Mouse (Mus musculus) midbrain, embryonic 10.5 days (tissue): ENCODE measurements at regions not wholly inside any gene's neighbourhood (a gene's known extent, or its start where the extent isn't known, plus 50 kb on each side); places are given as distances from the start of the nearest gene placed in this dataset.

Source experiments
- DNase-seq: peaks from one replicate; pipeline ENCODE4 v3.0.0-alpha.2; 2017; ENCODE audit warnings: low spot score
- H3K27ac ChIP-seq: fragments of 300-500 bp; sonication (generic); replicated peaks from 2 replicates; pipeline ENCODE4 v1.5.1; 2016; ENCODE audit warnings: mild to moderate bottlenecking
- H3K27me3 ChIP-seq: fragments of 300-500 bp; sonication (generic); 2 replicates; pipeline ENCODE4 v1.6.1; 2016; ENCODE audit warnings: low read depth, mild to moderate bottlenecking; ENCODE audit not compliant: poor library complexity, severe bottlenecking
- H3K36me3 ChIP-seq: fragments of 300-500 bp; sonication (generic); 2 replicates; pipeline ENCODE4 v1.6.1; 2016; ENCODE audit warnings: mild to moderate bottlenecking, moderate library complexity
- H3K4me1 ChIP-seq: fragments of 300-500 bp; sonication (generic); 2 replicates; pipeline ENCODE4 v1.6.1; 2016
- H3K4me3 ChIP-seq: fragments of 300-500 bp; sonication (generic); 2 replicates; pipeline ENCODE4 v1.5.1; 2016; ENCODE audit warnings: mild to moderate bottlenecking, moderate library complexity
- H3K9me3 ChIP-seq: fragments of 300-500 bp; sonication (generic); replicated peaks from 2 replicates; pipeline ENCODE4 v1.6.1; 2016; ENCODE audit warnings: mild to moderate bottlenecking
- WGBS: fragments of 180-500 bp; shearing (Covaris S2); methylation state at CpG from one replicate; pipeline ENCODE4 v1.1.7; 2016; 5-methylcytosine and 5-hydroxymethylcytosine counted together

DNA sequence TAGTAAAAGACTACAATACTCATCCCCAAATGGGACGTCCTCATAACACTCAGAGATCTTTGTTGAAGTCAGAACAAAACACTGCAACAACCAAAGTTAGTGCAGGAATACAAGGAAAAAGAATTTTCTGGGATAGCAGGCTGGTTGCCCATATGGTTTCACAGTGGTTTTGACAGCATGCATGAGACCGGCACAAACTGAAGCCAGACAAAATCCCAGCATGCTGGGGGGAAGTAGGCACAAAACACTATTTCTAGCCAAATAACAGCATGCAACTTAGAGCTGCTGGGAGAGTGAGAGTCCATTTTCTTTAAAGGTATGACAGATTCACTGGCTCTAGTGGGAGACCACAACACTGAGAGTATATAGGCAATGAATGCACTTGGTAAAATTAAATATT is 619.1 kb upstream of the Manea start:
- DNase-seq = no peak
- Histone ChIP-seq H3K36me3 (no peaks in the 10 kb centered on the region), H3K27me3 (no peaks in the 10 kb centered on the region), H3K4me1 (no peaks in the 10 kb centered on the region), H3K9me3 (no peaks in the 10 kb centered on the region), H3K4me3 (no peak overlapping the region), H3K27ac (no peak overlapping the region)
- WGBS = 91% methylated on average over 2 of the region's 2 CpGs

DNA sequence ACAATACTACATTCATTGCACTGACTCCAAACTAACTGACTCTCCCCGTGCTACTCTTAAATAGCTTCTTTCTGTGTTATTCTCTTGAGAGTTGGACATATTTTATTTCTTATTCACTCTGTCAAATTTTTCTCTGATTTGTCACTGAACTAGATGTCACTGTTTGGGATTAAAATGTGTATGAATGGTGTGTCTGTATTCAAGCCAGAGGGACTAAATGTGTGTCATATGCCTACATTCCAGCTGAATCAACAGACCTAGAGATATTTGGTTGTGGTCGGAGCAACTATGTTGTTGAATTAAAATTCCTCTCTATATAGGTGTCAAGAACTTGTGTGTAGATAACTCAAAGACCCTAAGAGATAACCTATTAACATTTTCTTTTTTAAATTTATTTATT is 618.2 kb upstream of the Manea start:
- Histone ChIP-seq H3K4me3 (no peak overlapping the region), H3K4me1 (no peaks in the 10 kb centered on the region), H3K9me3 (no peaks in the 10 kb centered on the region), H3K36me3 (no peaks in the 10 kb centered on the region), H3K27me3 (no peaks in the 10 kb centered on the region), H3K27ac (no peak overlapping the region)
- DNase-seq = no peak
- 83% methylated on average over 2 of the region's 2 CpGs for WGBS

DNA sequence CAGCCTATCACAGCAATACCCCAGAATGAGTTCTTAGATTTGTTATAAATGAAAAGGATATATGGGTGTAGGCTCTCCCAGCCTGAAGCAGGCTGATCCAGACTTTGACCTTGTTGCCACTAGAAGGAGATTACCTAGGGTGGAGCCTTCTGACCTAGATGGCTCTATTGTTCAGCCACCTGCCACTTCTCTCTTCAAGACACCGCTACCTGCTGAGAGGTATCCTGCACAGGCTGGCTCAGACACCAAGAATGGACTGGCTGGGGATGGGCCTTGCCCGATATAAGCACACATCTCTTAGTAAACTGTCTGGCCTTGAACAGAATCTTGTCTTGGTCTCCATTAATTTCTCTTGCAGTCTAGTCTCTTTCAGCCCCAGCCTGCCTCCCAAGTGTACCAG is 597.9 kb upstream of the Manea start:
- H3K27ac ChIP-seq = no peak overlapping the region
- H3K36me3 ChIP-seq = no peaks in the 10 kb centered on the region
- H3K27me3 ChIP-seq = no peaks in the 10 kb centered on the region
- no peak overlapping the region for H3K4me3 ChIP-seq
- no peaks in the 10 kb centered on the region for H3K4me1 ChIP-seq
- no peak for DNase-seq
- H3K9me3 ChIP-seq = no peaks in the 10 kb centered on the region
- 83% methylated on average over 2 of the region's 2 CpGs for WGBS

- Histone ChIP-seq H3K27me3 (no peaks in the 10 kb centered on the region; the same call in 1 of the 2 replicates), H3K27ac (no peak overlapping the region), H3K4me1 (peaks cover 3% of the 10 kb centered on the region; the same call in 1 of the 2 replicates), H3K36me3 (no peaks in the 10 kb centered on the region), H3K4me3 (no peak overlapping the region), H3K9me3 (no peaks in the 10 kb centered on the region)
- DNase-seq = no peak
- 75% methylated on average over 10 of the region's 10 CpGs for WGBS
These were observed 587.5 kb upstream of the Manea start for GRCm38 (mm10) chr4:26933988-26934798.

DNA sequence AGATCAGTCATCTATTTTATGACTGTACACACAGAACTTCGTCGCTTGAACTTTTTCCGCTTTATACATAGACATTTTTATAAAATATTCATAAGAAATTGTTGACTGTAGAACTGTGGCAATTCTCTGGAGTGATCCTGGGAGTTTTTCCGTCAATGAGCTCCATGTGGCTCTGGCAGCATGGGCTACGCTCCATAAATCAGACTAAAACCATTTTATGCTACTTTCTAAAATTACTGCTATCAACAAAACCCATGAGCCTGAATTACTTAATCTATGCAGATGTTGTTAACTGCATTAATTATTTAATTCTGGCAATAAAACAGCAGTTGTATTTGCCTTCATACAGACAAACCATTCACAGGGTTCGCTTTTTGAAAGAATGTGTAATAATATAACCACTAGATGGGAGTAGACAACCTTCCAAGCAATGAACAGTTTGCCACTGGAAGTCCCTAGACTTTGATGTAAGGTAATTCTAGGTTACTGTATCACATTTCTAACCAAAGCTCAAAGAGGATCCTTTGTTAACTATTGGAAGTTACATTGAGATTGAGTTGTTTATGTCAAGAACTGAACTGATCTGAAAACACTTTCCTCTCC is 583.3 kb upstream of the Manea start:
- WGBS = 74% methylated on average over 6 of the region's 6 CpGs
- Histone ChIP-seq H3K36me3 (no peaks in the 10 kb centered on the region), H3K27me3 (no peaks in the 10 kb centered on the region), H3K27ac (no peak overlapping the region), H3K4me3 (no peak overlapping the region), H3K9me3 (no peaks in the 10 kb centered on the region), H3K4me1 (peaks cover 3% of the 10 kb centered on the region; the same call in 1 of the 2 replicates)
- DNase-seq = no peak

GRCm38 (mm10) chr4:26926060-26926459 is 579.4 kb upstream of the Manea start:
- Histone ChIP-seq H3K9me3 (no peaks in the 10 kb centered on the region), H3K4me1 (no peaks in the 10 kb centered on the region), H3K27me3 (no peaks in the 10 kb centered on the region), H3K4me3 (no peak overlapping the region), H3K36me3 (no peaks in the 10 kb centered on the region), H3K27ac (no peak overlapping the region)
- no peak for DNase-seq
- WGBS = 86% methylated on average over 3 of the region's 3 CpGs

DNA sequence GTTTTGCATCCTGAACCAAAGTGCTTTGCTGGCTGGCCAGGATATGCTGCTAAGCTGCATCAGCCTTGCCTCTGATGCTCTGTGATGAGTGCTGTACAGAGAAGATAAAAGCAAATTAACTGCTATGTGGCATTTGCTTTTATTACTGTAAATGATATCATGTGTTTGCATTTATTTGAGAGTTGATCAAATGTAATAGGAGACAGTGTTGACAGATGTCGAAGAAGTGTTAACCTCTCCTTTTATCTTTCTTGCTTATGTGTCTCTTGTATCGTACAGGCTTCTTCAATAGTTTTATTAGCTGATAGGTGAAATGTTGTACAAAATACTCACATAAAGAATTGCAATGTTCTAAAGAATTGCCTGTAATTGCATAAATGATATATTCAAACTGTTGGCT is 541.8 kb upstream of the Manea start:
- Histone ChIP-seq H3K4me3 (no peak overlapping the region), H3K27ac (no peak overlapping the region), H3K27me3 (no peaks in the 10 kb centered on the region), H3K4me1 (no peaks in the 10 kb centered on the region), H3K36me3 (no peaks in the 10 kb centered on the region), H3K9me3 (no peaks in the 10 kb centered on the region)
- WGBS = 90% methylated on average over 2 of the region's 2 CpGs
- DNase-seq = no peak

DNA sequence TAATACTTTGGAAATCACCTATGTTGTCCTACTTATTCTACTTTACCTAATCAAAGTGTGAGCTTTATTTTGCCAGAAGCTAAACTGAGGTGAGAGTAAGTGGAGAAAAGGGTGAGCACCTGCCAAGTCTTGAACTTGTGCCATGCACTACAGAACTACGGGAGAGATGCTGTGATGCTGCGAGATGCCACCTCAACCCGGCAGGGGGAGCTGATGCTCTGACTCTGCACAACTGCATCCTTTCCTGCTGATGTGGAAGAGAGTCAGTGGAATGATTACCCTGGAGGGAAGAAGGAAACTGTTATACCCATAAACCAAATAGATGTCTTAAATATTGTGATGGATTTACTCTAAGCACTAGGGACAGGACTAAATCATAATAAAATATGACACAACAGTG is 532.3 kb upstream of the Manea start:
- no peaks in the 10 kb centered on the region for H3K4me1 ChIP-seq
- H3K27ac ChIP-seq = no peak overlapping the region
- 35% methylated on average over 3 of the region's 3 CpGs for WGBS
- no peak for DNase-seq
- no peak overlapping the region for H3K4me3 ChIP-seq
- H3K27me3 ChIP-seq = no peaks in the 10 kb centered on the region
- H3K9me3 ChIP-seq = no peaks in the 10 kb centered on the region
- H3K36me3 ChIP-seq = no peaks in the 10 kb centered on the region

DNA sequence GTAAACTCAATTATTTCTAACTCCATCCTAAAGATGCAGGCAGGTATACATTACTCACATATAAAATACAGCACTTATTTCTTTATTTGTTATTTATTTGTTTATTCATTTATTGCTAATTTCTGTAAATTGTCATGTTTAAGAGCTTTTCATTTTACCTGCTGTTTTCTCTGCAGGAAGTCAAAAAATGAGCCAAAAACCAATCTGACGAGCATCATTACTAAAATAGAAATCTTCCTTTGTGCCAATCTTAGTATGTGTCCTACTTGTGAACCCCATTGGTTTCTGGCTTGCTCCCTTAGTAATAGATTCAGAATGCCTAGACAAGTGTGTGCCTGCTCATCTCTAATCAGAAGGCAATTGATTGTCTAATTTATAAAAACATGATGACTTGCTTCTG is 495.1 kb upstream of the Manea start:
- WGBS = 84% methylated on average over 1 of the region's 1 CpGs
- H3K36me3 ChIP-seq = no peaks in the 10 kb centered on the region

GRCm38 (mm10) chr4:26800831-26801230 is 454.1 kb upstream of the Manea start:
- H3K4me1 ChIP-seq = no peaks in the 10 kb centered on the region
- no peak for DNase-seq
- H3K27me3 ChIP-seq = no peaks in the 10 kb centered on the region
- H3K27ac ChIP-seq = no peak overlapping the region
- no peaks in the 10 kb centered on the region for H3K36me3 ChIP-seq
- no peaks in the 10 kb centered on the region for H3K9me3 ChIP-seq
- H3K4me3 ChIP-seq = no peak overlapping the region
- 90% methylated on average over 3 of the region's 3 CpGs for WGBS

More for the DNA sequence above, 495.1 kb upstream of the Manea start:
- Histone ChIP-seq H3K27ac (no peak overlapping the region), H3K27me3 (no peaks in the 10 kb centered on the region), H3K4me3 (no peak overlapping the region), H3K9me3 (no peaks in the 10 kb centered on the region), H3K4me1 (no peaks in the 10 kb centered on the region)
- DNase-seq = no peak

- H3K36me3 ChIP-seq = no peaks in the 10 kb centered on the region
- no peak overlapping the region for H3K27ac ChIP-seq
- WGBS = 86% methylated on average over 1 of the region's 1 CpGs
- H3K4me3 ChIP-seq = no peak overlapping the region
- no peak for DNase-seq
- no peaks in the 10 kb centered on the region for H3K27me3 ChIP-seq
- no peaks in the 10 kb centered on the region for H3K4me1 ChIP-seq
- H3K9me3 ChIP-seq = no peaks in the 10 kb centered on the region
These were observed 446.6 kb upstream of the Manea start for GRCm38 (mm10) chr4:26793181-26793824.

GRCm38 (mm10) chr4:26767896-26768295 is 421.2 kb upstream of the Manea start:
- peaks cover 85% of the 10 kb centered on the region for H3K27me3 ChIP-seq
- no peak for DNase-seq
- H3K4me1 ChIP-seq = peaks cover 8% of the 10 kb centered on the region
- 82% methylated on average over 2 of the region's 2 CpGs for WGBS
- no peak overlapping the region for H3K4me3 ChIP-seq
- H3K36me3 ChIP-seq = no peaks in the 10 kb centered on the region
- no peaks in the 10 kb centered on the region for H3K9me3 ChIP-seq
- H3K27ac ChIP-seq = no peak overlapping the region
